Mouse (Mus musculus) skeletal muscle tissue, postnatal 0 days (tissue): ENCODE measurements around the gene Pycr1. TPM values are rescaled to one million over a fixed set of nuclear protein-coding genes. Genes with fewer than 3 reads are reported as not detected.

Source experiments
- microRNA-seq, 2 experiments: library from miRNA; unstranded; fragments of <30 nt; microRNA quantifications; one replicate each; pipeline ENCODE4; 2016
- polyA plus RNA-seq: library from polyadenylated mRNA; unstranded; fragments of >200 nt; fragmentation: Nextera tagmentation; extraction: Ambion mirVana; gene quantifications from 2 replicates; pipeline ENCODE4 v1.2.1, GENCODE M21; 2015

The Pycr1 gene
- polyA plus RNA-seq = 24.8 and 35.6 TPM in 2 replicates

GRCm38 (mm10) chr11:120643601-120643987 lies at the start of gene Pycr1:
Gene Pycr1, minus strand, starts transcription at chr11:120643769.

GRCm38 (mm10) chr11:120672687-120673593 lies 29.4 kb upstream of the Pycr1 start, which contains the start of gene Aspscr1:
Gene Aspscr1, plus strand, starts transcription at chr11:120672973.

GRCm38 (mm10) chr11:120661076-120661460 lies 17.5 kb upstream of the Pycr1 start, which contains the start of gene Notum:
Gene Notum, minus strand, starts transcription at chr11:120661175.

GRCm38 (mm10) chr11:120648001-120648476 lies 4.5 kb upstream of the Pycr1 start, which contains the start of gene Myadml2:
Gene Myadml2, minus strand, starts transcription at chr11:120648158.

GRCm38 (mm10) chr11:120633520-120634343 lies 9.8 kb downstream of the Pycr1 start, which contains the start of gene Mafg:
Gene Mafg, minus strand, starts transcription at chr11:120633600.

GRCm38 (mm10) chr11:120625152-120625775 lies 18.3 kb downstream of the Pycr1 start, which contains the start of gene Sirt7:
Gene Sirt7, minus strand, starts transcription at chr11:120625240.

GRCm38 (mm10) chr11:120617519-120618112 lies 26.0 kb downstream of the Pycr1 start, which contains the start of gene Pcyt2:
Gene Pcyt2, minus strand, starts transcription at chr11:120617936.

GRCm38 (mm10) chr11:120608241-120609034 lies 35.1 kb downstream of the Pycr1 start, which contains the start of gene Npb:
Gene Npb, plus strand, starts transcription at chr11:120608477.

GRCm38 (mm10) chr11:120598283-120598989 lies 45.1 kb downstream of the Pycr1 start, which contains the start of the genes Alyref and Anapc11:
Gene Alyref, minus strand, starts transcription at chr11:120598365.
Gene Anapc11, plus strand, starts transcription at chr11:120598421.

Small RNA genes lying within 50 kb of the gene (microRNA-seq; reads per million reads assigned to microRNA genes)
- 0.20 to 0.42 reads per million in 2 experiments for gene Mir6936

Other genes with a start within 250 kb of the Pycr1 start
- 26.1 and 28.5 TPM in 2 replicates for gene Nploc4, start 206.1 kb downstream of the Pycr1 start, polyA plus RNA-seq
- gene Tspan10, start 201.1 kb downstream of the Pycr1 start, polyA plus RNA-seq = 0.07 TPM in 1 of 2 replicates, not detected in the other
- 0.32 and 0.35 TPM in 2 replicates for gene Pde6g, start 190.3 kb downstream of the Pycr1 start, polyA plus RNA-seq
- gene Oxld1, start 185.7 kb downstream of the Pycr1 start, polyA plus RNA-seq = 40.3 and 48.5 TPM in 2 replicates
- gene Ccdc137, start 185.7 kb downstream of the Pycr1 start, polyA plus RNA-seq = 8.1 and 8.7 TPM in 2 replicates
- gene Arl16, start 176.2 kb downstream of the Pycr1 start, polyA plus RNA-seq = 28.0 and 33.5 TPM in 2 replicates
- gene Mrpl12, start 159.2 kb downstream of the Pycr1 start, polyA plus RNA-seq = 191 and 195 TPM in 2 replicates
- gene Slc25a10, start 151.9 kb downstream of the Pycr1 start, polyA plus RNA-seq = 15.4 and 38.7 TPM in 2 replicates
- gene Gcgr, start 113.1 kb downstream of the Pycr1 start, polyA plus RNA-seq = 0.17 and 0.27 TPM in 2 replicates
- gene Mcrip1, start 94.0 kb downstream of the Pycr1 start, polyA plus RNA-seq = 123 and 145 TPM in 2 replicates
- gene Ppp1r27, start 92.6 kb downstream of the Pycr1 start, polyA plus RNA-seq = 121 and 146 TPM in 2 replicates
- gene P4hb, start 70.5 kb downstream of the Pycr1 start, polyA plus RNA-seq = 311 and 389 TPM in 2 replicates
- gene Arhgdia, start 62.1 kb downstream of the Pycr1 start, polyA plus RNA-seq = 252 and 323 TPM in 2 replicates
- gene Alyref, start 45.4 kb downstream of the Pycr1 start, polyA plus RNA-seq = 130 and 181 TPM in 2 replicates
- gene Anapc11, start 45.3 kb downstream of the Pycr1 start, polyA plus RNA-seq = 109 and 118 TPM in 2 replicates
- gene Npb, start 35.3 kb downstream of the Pycr1 start, polyA plus RNA-seq = 1.2 and 2.0 TPM in 2 replicates
- 35.3 and 46.1 TPM in 2 replicates for gene Pcyt2, start 25.8 kb downstream of the Pycr1 start, polyA plus RNA-seq
- gene Sirt7, start 18.5 kb downstream of the Pycr1 start, polyA plus RNA-seq = 11.3 and 14.0 TPM in 2 replicates
- 22.0 TPM in 2 replicates for gene Mafg, start 10.2 kb downstream of the Pycr1 start, polyA plus RNA-seq
- gene Myadml2, start 4.4 kb upstream of the Pycr1 start, polyA plus RNA-seq = 73.4 and 83.9 TPM in 2 replicates
- 1.9 and 3.8 TPM in 2 replicates for gene Notum, start 17.4 kb upstream of the Pycr1 start, polyA plus RNA-seq
- 63.0 and 64.1 TPM in 2 replicates for gene Aspscr1, start 29.2 kb upstream of the Pycr1 start, polyA plus RNA-seq
- gene Cenpx, start 70.0 kb upstream of the Pycr1 start, polyA plus RNA-seq = 105 and 106 TPM in 2 replicates
- gene Lrrc45, start 70.2 kb upstream of the Pycr1 start, polyA plus RNA-seq = 12.6 and 14.1 TPM in 2 replicates
- 2.7 and 4.5 TPM in 2 replicates for gene Rac3, start 77.7 kb upstream of the Pycr1 start, polyA plus RNA-seq
- gene Dcxr, start 83.5 kb upstream of the Pycr1 start, polyA plus RNA-seq = 7.3 and 17.3 TPM in 2 replicates
- gene Cbr2, start 88.3 kb upstream of the Pycr1 start, polyA plus RNA-seq = 10.2 and 19.5 TPM in 2 replicates
- gene Hmga1b, start 119.0 kb upstream of the Pycr1 start, polyA plus RNA-seq = 1.5 TPM in 2 replicates
- gene Rfng, start 140.4 kb upstream of the Pycr1 start, polyA plus RNA-seq = 10.9 and 13.1 TPM in 2 replicates
- gene Gps1, start 140.5 kb upstream of the Pycr1 start, polyA plus RNA-seq = 87.6 and 93.4 TPM in 2 replicates
- gene Dus1l, start 152.6 kb upstream of the Pycr1 start, polyA plus RNA-seq = 35.4 and 37.5 TPM in 2 replicates
- gene Fasn, start 180.8 kb upstream of the Pycr1 start, polyA plus RNA-seq = 6.1 and 13.5 TPM in 2 replicates